Mouse (Mus musculus): ENCODE measurements around the gene Dapp1.

DNA sequence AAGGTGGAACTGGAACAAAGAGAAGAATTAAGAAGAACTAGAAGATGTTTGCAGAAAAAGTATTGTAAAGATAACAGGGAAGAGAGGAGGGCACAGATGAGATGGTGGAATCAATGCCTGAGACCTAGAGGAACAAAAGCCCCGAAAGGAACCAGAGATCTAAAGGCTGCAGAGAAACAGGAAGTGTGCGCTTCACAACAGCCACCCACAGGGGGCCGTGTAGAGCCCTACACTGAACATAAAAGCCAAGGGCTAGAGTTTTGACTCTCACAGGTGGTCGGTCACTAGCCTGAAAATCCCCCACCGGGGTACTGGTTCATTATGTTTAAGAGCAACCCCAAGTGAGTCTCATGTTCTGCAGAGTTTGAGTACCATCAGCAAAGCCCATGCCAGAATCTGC lies 11.0 kb upstream of the Dapp1 start:
- TF ChIP-seq CTCF (IDR thresholded peaks at IDR 0.05; ENCODE audit: low read depth, low read length): peak; percentile 62
- no peak for TF ChIP-seq POLR2A (IDR thresholded peaks at IDR 0.05; ENCODE audit: borderline replicate concordance, low read depth, low read length)

Data from bone marrow macrophage, adult 2 months (primary cell).